Mouse (Mus musculus) MEL (cell line): Measurements from ENCODE around the gene Rheb.

Experiments used
- CTCF ChIP-seq, 3 experiments: IDR thresholded peaks in 2 of 3; conservative IDR thresholded peaks in 1 of 3; 2 replicates each; pipeline ENCODE4 v1.5.1; 2011 to 2012; ENCODE audit warnings: low read length in 3 of 3, low read depth in 2 of 3, mild to moderate bottlenecking in 2 of 3, improper control_type of control experiment in 1 of 3, inconsistent platforms in 1 of 3, mixed read lengths in 1 of 3, moderate library complexity in 1 of 3; ENCODE audit not compliant: control insufficient read depth in 1 of 3, insufficient read depth in 1 of 3, poor library complexity in 1 of 3, severe bottlenecking in 1 of 3
- KAT2A ChIP-seq: conservative IDR thresholded peaks from 2 replicates; pipeline ENCODE4 v1.6.1; 2012; ENCODE audit warnings: low read depth, low read length, improper control_type of control experiment, inconsistent platforms
- MAX ChIP-seq: IDR thresholded peaks from 2 replicates; pipeline ENCODE4 v1.6.1; 2011; ENCODE audit warnings: low read length, improper control_type of control experiment
- MYB ChIP-seq: IDR thresholded peaks from 2 replicates; pipeline ENCODE4 v1.6.1; 2011; ENCODE audit warnings: mild to moderate bottlenecking, low read depth, low read length, improper control_type of control experiment

- no peak for TF ChIP-seq CTCF (IDR thresholded peaks at IDR 0.05 in 2 of 3, conservative IDR thresholded peaks at IDR 0.05 in 1 of 3; ENCODE audit: control insufficient read depth in 1 of 3, insufficient read depth in 1 of 3, low read depth in 2 of 3, low read length in 3 of 3, poor library complexity in 1 of 3, severe bottlenecking in 1 of 3)
- TF ChIP-seq KAT2A, result no peak
- TF ChIP-seq MAX, result peak; percentile 62
- no peak for TF ChIP-seq MYB
Measured at GRCm38 (mm10) chr5:24876653-24877052, 34.2 kb upstream of the Rheb start.
